Mouse (Mus musculus) heart, embryonic 12.5 days (tissue): ENCODE measurements around the gene Fbxw15. TPM values are rescaled to one million over a fixed set of nuclear protein-coding genes. Genes with fewer than 3 reads are reported as not detected.

ENCODE experiments used
- polyA plus RNA-seq: library from polyadenylated mRNA; unstranded; fragments of >200 nt; fragmentation: Nextera tagmentation; extraction: Ambion mirVana; gene quantifications from 2 replicates; pipeline ENCODE4 v1.2.1, GENCODE M21; 2016

The Fbxw15 gene
- polyA plus RNA-seq, 1 experiment from 2014 or later: not detected

Other genes starting within 250 kb of the Fbxw15 start
- not detected in 2 replicates for gene Fbxw28, start 228.6 kb downstream of the Fbxw15 start, polyA plus RNA-seq
- gene Fbxw22, start 164.0 kb downstream of the Fbxw15 start, polyA plus RNA-seq: not detected in 2 replicates
- not detected in 2 replicates for gene Fbxw16, start 119.1 kb downstream of the Fbxw15 start, polyA plus RNA-seq
- not detected in 2 replicates for gene Fbxw19, start 72.4 kb downstream of the Fbxw15 start, polyA plus RNA-seq
- not detected in 2 replicates for gene Fbxw24, start 57.8 kb upstream of the Fbxw15 start, polyA plus RNA-seq
- gene Fbxw25, start 96.4 kb upstream of the Fbxw15 start, polyA plus RNA-seq: not detected in 2 replicates
- gene Fbxw18, start 134.4 kb upstream of the Fbxw15 start, polyA plus RNA-seq: not detected in 2 replicates
- not detected in 2 replicates for gene Fbxw26, start 177.8 kb upstream of the Fbxw15 start, polyA plus RNA-seq
- gene Fbxw27, start 222.4 kb upstream of the Fbxw15 start, polyA plus RNA-seq: not detected in 2 replicates
- not detected in 2 replicates for gene Spink8, start 244.0 kb upstream of the Fbxw15 start, polyA plus RNA-seq